Mouse (Mus musculus): ENCODE data around the gene Xk. TPM values are rescaled to one million over a fixed set of nuclear protein-coding genes. Genes with fewer than 3 reads are reported as not detected.

The Xk gene
- polyA plus RNA-seq (2012; fragmentation: generic; extraction: Trizol) = 0.02 TPM
- long read RNA-seq, experiment 1 = 0 reads
- long read RNA-seq, experiment 2, full-length matches to known transcripts = 1 of 1 reads
- long read RNA-seq, experiment 2, partial matches to known transcripts = 0 of 1 reads
- long read RNA-seq, experiment 2, other reads (novel, unspliced or antisense) = 0 of 1 reads

- Histone ChIP-seq H3K79me3 (ENCODE audit: low read depth) (no peaks in the 10 kb centered on the region), H3K27me3 (ENCODE audit: control insufficient read depth, insufficient read depth, insufficient read length) (no peaks in the 10 kb centered on the region), H3K4me3 (ENCODE audit: insufficient read depth, poor library complexity, severe bottlenecking) (no peak within 1 kb of the TSS), H3K36me3 (ENCODE audit: control insufficient read depth, insufficient read depth) (no peaks in the 10 kb centered on the region), H3ac (ENCODE audit: control insufficient read depth, insufficient read length, low read depth) (no peak within 1 kb of the TSS), H3K79me2 (ENCODE audit: control insufficient read depth, insufficient read depth) (no peaks in the 10 kb centered on the region)
- TF ChIP-seq FOSL1 (IDR thresholded peaks at IDR 0.05; ENCODE audit: insufficient read depth, low read length, poor library complexity, severe bottlenecking) (no peak), CTCF (IDR thresholded peaks at IDR 0.05; ENCODE audit: control insufficient read depth, insufficient read depth, insufficient read length) (no peak), USF1 (IDR thresholded peaks at IDR 0.05; ENCODE audit: low read depth) (no peak), MYOG (IDR thresholded peaks at IDR 0.05; ENCODE audit: control insufficient read depth, extremely low read depth, insufficient read length) (no peak)
Measured at GRCm38 (mm10) chrX:9272460-9273361, at the start of gene Xk. Gene Xk, plus strand, starts transcription at chrX:9272756.

- H3K4me3 ChIP-seq (ENCODE audit: insufficient read depth, poor library complexity, severe bottlenecking) = no peak overlapping the region
- no peaks in the 10 kb centered on the region for H3K79me3 ChIP-seq (ENCODE audit: low read depth)
- H3ac ChIP-seq (ENCODE audit: control insufficient read depth, insufficient read length, low read depth) = no peak overlapping the region
- H3K36me3 ChIP-seq (ENCODE audit: control insufficient read depth, insufficient read depth) = no peaks in the 10 kb centered on the region
- no peak for TF ChIP-seq MYOG (IDR thresholded peaks at IDR 0.05; ENCODE audit: control insufficient read depth, extremely low read depth, insufficient read length)
- no peak for TF ChIP-seq FOSL1 (IDR thresholded peaks at IDR 0.05; ENCODE audit: insufficient read depth, low read length, poor library complexity, severe bottlenecking)
- no peak for TF ChIP-seq MAX (IDR thresholded peaks at IDR 0.05)
- no peak for TF ChIP-seq USF1 (IDR thresholded peaks at IDR 0.05; ENCODE audit: low read depth)
- H3K79me2 ChIP-seq (ENCODE audit: control insufficient read depth, insufficient read depth) = no peaks in the 10 kb centered on the region
- no peaks in the 10 kb centered on the region for H3K27me3 ChIP-seq (ENCODE audit: control insufficient read depth, insufficient read depth, insufficient read length)
Measured at GRCm38 (mm10) chrX:9227105-9227504, 45.5 kb upstream of the Xk start.

- no peaks in the 10 kb centered on the region for H3K36me3 ChIP-seq (ENCODE audit: control insufficient read depth, insufficient read depth)
- no peaks in the 10 kb centered on the region for H3K79me3 ChIP-seq (ENCODE audit: low read depth)
- no peak overlapping the region for H3ac ChIP-seq (ENCODE audit: control insufficient read depth, insufficient read length, low read depth)
- no peaks in the 10 kb centered on the region for H3K79me2 ChIP-seq (ENCODE audit: control insufficient read depth, insufficient read depth)
- no peaks in the 10 kb centered on the region for H3K27me3 ChIP-seq (ENCODE audit: control insufficient read depth, insufficient read depth, insufficient read length)
- no peak for TF ChIP-seq CTCF (IDR thresholded peaks at IDR 0.05; ENCODE audit: control insufficient read depth, insufficient read depth, insufficient read length)
- TF ChIP-seq MYOG (IDR thresholded peaks at IDR 0.05; ENCODE audit: control insufficient read depth, extremely low read depth, insufficient read length) = no peak
- no peak for TF ChIP-seq CEBPB (IDR thresholded peaks at IDR 0.05; ENCODE audit: low read depth)
- no peak for TF ChIP-seq MAX (IDR thresholded peaks at IDR 0.05)
- TF ChIP-seq USF1 (IDR thresholded peaks at IDR 0.05; ENCODE audit: low read depth) = no peak
- no peak overlapping the region for H3K4me3 ChIP-seq (ENCODE audit: insufficient read depth, poor library complexity, severe bottlenecking)
Measured at GRCm38 (mm10) chrX:9240737-9241591, 31.6 kb upstream of the Xk start.

GRCm38 (mm10) chrX:9243381-9243864 lies 29.1 kb upstream of the Xk start:
- no peaks in the 10 kb centered on the region for H3K36me3 ChIP-seq (ENCODE audit: control insufficient read depth, insufficient read depth)
- TF ChIP-seq MAX (IDR thresholded peaks at IDR 0.05) = no peak
- no peak for TF ChIP-seq CTCF (IDR thresholded peaks at IDR 0.05; ENCODE audit: control insufficient read depth, insufficient read depth, insufficient read length)
- TF ChIP-seq CEBPB (IDR thresholded peaks at IDR 0.05; ENCODE audit: low read depth) = no peak
- no peak for TF ChIP-seq FOSL1 (IDR thresholded peaks at IDR 0.05; ENCODE audit: insufficient read depth, low read length, poor library complexity, severe bottlenecking)
- no peak for TF ChIP-seq MYOD1 (IDR thresholded peaks at IDR 0.05; ENCODE audit: control insufficient read depth, insufficient read length, low read depth)
- TF ChIP-seq MYOG (IDR thresholded peaks at IDR 0.05; ENCODE audit: control insufficient read depth, extremely low read depth, insufficient read length) = no peak
- no peak for TF ChIP-seq USF1 (IDR thresholded peaks at IDR 0.05; ENCODE audit: low read depth)
- H3K4me3 ChIP-seq (ENCODE audit: insufficient read depth, poor library complexity, severe bottlenecking) = no peak overlapping the region
- H3ac ChIP-seq (ENCODE audit: control insufficient read depth, insufficient read length, low read depth) = no peak overlapping the region
- no peaks in the 10 kb centered on the region for H3K79me3 ChIP-seq (ENCODE audit: low read depth)
- H3K27me3 ChIP-seq (ENCODE audit: control insufficient read depth, insufficient read depth, insufficient read length) = no peaks in the 10 kb centered on the region
- H3K79me2 ChIP-seq (ENCODE audit: control insufficient read depth, insufficient read depth) = no peaks in the 10 kb centered on the region

GRCm38 (mm10) chrX:9244603-9245336 lies 27.8 kb upstream of the Xk start:
- Histone ChIP-seq H3K36me3 (ENCODE audit: control insufficient read depth, insufficient read depth) (no peaks in the 10 kb centered on the region), H3K4me3 (ENCODE audit: insufficient read depth, poor library complexity, severe bottlenecking) (no peak overlapping the region), H3K27me3 (ENCODE audit: control insufficient read depth, insufficient read depth, insufficient read length) (no peaks in the 10 kb centered on the region), H3K79me3 (ENCODE audit: low read depth) (no peaks in the 10 kb centered on the region), H3ac (ENCODE audit: control insufficient read depth, insufficient read length, low read depth) (no peak overlapping the region), H3K79me2 (ENCODE audit: control insufficient read depth, insufficient read depth) (no peaks in the 10 kb centered on the region)
- TF ChIP-seq FOSL1 (IDR thresholded peaks at IDR 0.05; ENCODE audit: insufficient read depth, low read length, poor library complexity, severe bottlenecking) (no peak), MYOG (IDR thresholded peaks at IDR 0.05; ENCODE audit: control insufficient read depth, extremely low read depth, insufficient read length) (no peak), USF1 (IDR thresholded peaks at IDR 0.05; ENCODE audit: low read depth) (no peak), CEBPB (IDR thresholded peaks at IDR 0.05; ENCODE audit: low read depth) (no peak), MYOD1 (IDR thresholded peaks at IDR 0.05; ENCODE audit: control insufficient read depth, insufficient read length, low read depth) (no peak), MAX (IDR thresholded peaks at IDR 0.05) (no peak), CTCF (IDR thresholded peaks at IDR 0.05; ENCODE audit: control insufficient read depth, insufficient read depth, insufficient read length) (no peak)

All from C2C12 (cell line).